Mouse (Mus musculus) kidney, postnatal 0 days (tissue): ENCODE measurements around the gene Eif6. TPM values are rescaled to one million over a fixed set of nuclear protein-coding genes. Genes with fewer than 3 reads are reported as not detected.

Experiments used
- ATAC-seq: fragments of 200-750 bp; cut with Nextera tagmentation; replicated peaks from 2 replicates; pipeline ENCODE4 v1.8.0; 2017; ENCODE audit warnings: low read depth, moderate number of reproducible peaks, moderate TSS enrichment, moderate library complexity; ENCODE audit not compliant: low FRiP score
- DNase-seq: peaks from one replicate; pipeline ENCODE4 v3.0.0-alpha.2; 2016; ENCODE audit warnings: low spot score
- H3K27ac ChIP-seq: fragments of 300-500 bp; sonication (generic); 2 replicates; pipeline ENCODE4 v1.5.1; 2014; ENCODE audit warnings: mild to moderate bottlenecking
- H3K27me3 ChIP-seq: fragments of 300-500 bp; sonication (generic); 2 replicates; pipeline ENCODE4 v1.6.1; 2014; ENCODE audit warnings: low read length, mixed read lengths; ENCODE audit not compliant: insufficient read depth
- H3K36me3 ChIP-seq: fragments of 300-500 bp; sonication (generic); 2 replicates; pipeline ENCODE4 v1.6.1; 2014; ENCODE audit warnings: low read length, mixed read lengths; ENCODE audit not compliant: insufficient read depth
- H3K4me1 ChIP-seq: fragments of 300-500 bp; sonication (generic); replicated peaks from 2 replicates; pipeline ENCODE4 v1.6.1; 2014; ENCODE audit warnings: antibody characterized with exemption, low read length, mixed read lengths; ENCODE audit not compliant: insufficient read depth
- H3K4me2 ChIP-seq: fragments of 300-500 bp; sonication (generic); 2 replicates; pipeline ENCODE4 v1.6.1; 2014; ENCODE audit warnings: mild to moderate bottlenecking, low read length, moderate library complexity, mixed read lengths
- H3K4me3 ChIP-seq: fragments of 300-500 bp; sonication (generic); replicated peaks from 2 replicates; pipeline ENCODE4 v1.5.1; 2014; ENCODE audit warnings: low read depth, low read length
- H3K9ac ChIP-seq: fragments of 300-500 bp; sonication (generic); 2 replicates; pipeline ENCODE4 v1.6.1; 2014; ENCODE audit warnings: low read depth, low read length
- H3K9me3 ChIP-seq: fragments of 300-500 bp; sonication (generic); replicated peaks from 2 replicates; pipeline ENCODE4 v1.6.1; 2016; ENCODE audit warnings: low read length, inconsistent platforms, mixed read lengths
- CTCF ChIP-seq: IDR thresholded peaks from 2 replicates; pipeline ENCODE4 v1.5.1; 2016; ENCODE audit warnings: antibody characterized with exemption, low read depth, mild to moderate bottlenecking, moderate library complexity
- WGBS: fragments of 180-500 bp; shearing (Covaris S2); extraction: QIAGEN DNeasy Blood & Tissue Kit; methylation state at CpG from one replicate; pipeline ENCODE4 v1.1.7; 2014; 5-methylcytosine and 5-hydroxymethylcytosine counted together
- polyA plus RNA-seq: library from polyadenylated mRNA; unstranded; fragments of >200 nt; fragmentation: Nextera tagmentation; extraction: Ambion mirVana; gene quantifications from 2 replicates; pipeline ENCODE4 v1.2.1, GENCODE M21; 2015

The Eif6 gene
- 207 and 220 TPM in 2 replicates for polyA plus RNA-seq

DNA sequence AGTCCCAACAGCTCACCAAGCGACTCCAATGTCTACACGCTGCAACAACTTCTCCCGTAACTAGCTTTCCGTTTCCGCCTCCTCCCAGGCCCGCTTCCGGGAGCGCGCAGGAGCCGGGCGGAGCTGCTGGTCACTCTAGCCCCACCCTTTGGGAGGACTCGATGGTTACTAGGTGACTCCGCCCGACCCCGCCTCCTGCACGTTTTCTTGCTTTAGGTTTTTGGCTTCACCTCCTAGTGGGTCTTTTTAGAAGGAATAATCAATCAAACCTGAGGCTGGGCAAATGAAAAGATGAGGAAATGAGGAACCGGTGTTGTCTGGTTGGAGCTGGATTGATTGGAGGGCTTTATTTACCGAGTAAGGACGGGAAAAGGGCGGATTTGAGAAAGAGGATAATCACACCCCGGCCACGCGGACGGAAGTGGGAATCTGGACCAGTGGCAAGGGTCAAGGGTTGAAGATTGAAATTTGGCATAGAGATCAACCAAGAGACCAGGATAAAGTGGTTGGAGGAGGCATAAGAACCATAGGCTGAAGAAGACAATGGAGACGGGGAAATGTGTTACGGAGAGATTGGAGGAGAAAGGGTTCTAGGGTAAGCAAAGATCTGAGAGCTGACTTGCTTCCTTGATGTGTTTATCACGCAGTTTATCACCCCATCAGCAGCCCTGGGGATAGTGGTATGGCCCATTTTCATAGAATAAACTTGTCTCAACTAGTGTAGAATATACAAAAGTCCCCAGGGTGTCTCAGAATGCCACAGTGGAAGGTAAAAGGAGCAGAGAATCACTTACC, at the start of gene Eif6:
TSS of gene Eif6 (minus strand) at position 296 of the 795 bp plus-strand sequence.
- H3K27me3 ChIP-seq: no peaks in the 10 kb centered on the region
- 2% methylated on average over 27 of the region's 27 CpGs for WGBS
- no peaks in the 10 kb centered on the region for H3K9me3 ChIP-seq
- peak; percentile 98 for DNase-seq
- H3K36me3 ChIP-seq: peaks cover 12% of the 10 kb centered on the region
- H3K27ac ChIP-seq: peak within 1 kb of the TSS; percentile 95
- peak within 1 kb of the TSS; percentile 74 for H3K4me2 ChIP-seq
- no peak for TF ChIP-seq CTCF
- peak within 1 kb of the TSS; percentile 72 for H3K4me3 ChIP-seq
- peak; percentile 93 for ATAC-seq
- peaks cover 6% of the 10 kb centered on the region; the same call in 1 of the 2 replicates for H3K4me1 ChIP-seq
- H3K9ac ChIP-seq: peak within 1 kb of the TSS; percentile 79

- Histone ChIP-seq H3K4me1 (no peaks in the 10 kb centered on the region), H3K27ac (no peak overlapping the region), H3K9ac (no peak overlapping the region), H3K36me3 (0 out of 2 replicates have a peak, but pooled peaks cover 17% of the 10 kb centered on the region), H3K9me3 (no peaks in the 10 kb centered on the region), H3K4me3 (no peak overlapping the region), H3K4me2 (no peak overlapping the region), H3K27me3 (no peaks in the 10 kb centered on the region)
- DNase-seq (no peak), ATAC-seq (no peak)
- TF ChIP-seq CTCF: no peak
- WGBS: 65% methylated on average over 6 of the region's 6 CpGs
These were observed 46.9 kb upstream of the Eif6 start for GRCm38 (mm10) chr2:155873636-155874035.

GRCm38 (mm10) chr2:155872930-155873507, 46.3 kb upstream of the Eif6 start:
- H3K27ac ChIP-seq: no peak overlapping the region
- H3K36me3 ChIP-seq: 0 out of 2 replicates have a peak, but pooled peaks cover 17% of the 10 kb centered on the region
- H3K27me3 ChIP-seq: no peaks in the 10 kb centered on the region
- H3K4me3 ChIP-seq: no peak overlapping the region
- H3K4me2 ChIP-seq: no peak overlapping the region
- TF ChIP-seq CTCF: no peak
- no peaks in the 10 kb centered on the region for H3K4me1 ChIP-seq
- peak; percentile 49 for DNase-seq
- 34% methylated on average over 10 of the region's 10 CpGs for WGBS
- no peak overlapping the region for H3K9ac ChIP-seq
- H3K9me3 ChIP-seq: no peaks in the 10 kb centered on the region
- ATAC-seq: no peak

- H3K9ac ChIP-seq: no peak overlapping the region
- TF ChIP-seq CTCF: no peak
- no peak for ATAC-seq
- H3K4me1 ChIP-seq: no peaks in the 10 kb centered on the region
- no peak overlapping the region for H3K4me3 ChIP-seq
- H3K4me2 ChIP-seq: no peak overlapping the region
- peaks cover 17% of the 10 kb centered on the region; the same call in 1 of the 2 replicates for H3K36me3 ChIP-seq
- H3K27ac ChIP-seq: no peak overlapping the region
- 65% methylated on average over 8 of the region's 8 CpGs for whole genome bisulfite sequencing
- H3K9me3 ChIP-seq: no peaks in the 10 kb centered on the region
- no peaks in the 10 kb centered on the region for H3K27me3 ChIP-seq
- no peak for DNase-seq
These were observed 45.8 kb upstream of the Eif6 start for GRCm38 (mm10) chr2:155872486-155872885.

- no peak for ATAC-seq
- no peak overlapping the region for H3K4me3 ChIP-seq
These were observed 43.0 kb upstream of the Eif6 start for GRCm38 (mm10) chr2:155869772-155870171.

DNA sequence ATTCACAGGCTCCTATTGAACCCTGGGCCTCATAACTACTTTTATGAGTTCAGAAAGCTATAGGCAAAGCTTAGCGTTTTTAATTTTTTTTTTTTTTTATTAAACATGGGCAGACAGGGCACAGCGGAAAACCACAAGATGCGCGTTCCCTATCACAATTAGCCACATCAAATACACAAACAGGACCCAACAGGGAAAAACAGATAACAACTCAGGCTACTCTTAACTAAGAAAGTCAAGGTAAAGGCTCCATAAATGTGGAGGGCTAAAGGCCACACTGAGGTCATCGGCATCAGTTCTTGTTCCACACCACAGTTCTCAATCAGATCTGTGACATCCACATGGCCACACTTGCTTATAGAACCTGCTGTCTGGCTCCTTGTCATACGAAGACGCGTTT, 41.6 kb upstream of the Eif6 start:
- no peak for TF ChIP-seq CTCF
- no peak overlapping the region for H3K27ac ChIP-seq
- 94% methylated on average over 8 of the region's 8 CpGs for WGBS
- H3K27me3 ChIP-seq: no peaks in the 10 kb centered on the region
- no peaks in the 10 kb centered on the region for H3K9me3 ChIP-seq
- no peaks in the 10 kb centered on the region; the same call in 1 of the 2 replicates for H3K4me1 ChIP-seq
- ATAC-seq (no peak), DNase-seq (no peak)
- peaks cover 4% of the 10 kb centered on the region; the same call in 1 of the 2 replicates for H3K36me3 ChIP-seq
- no peak overlapping the region for H3K4me2 ChIP-seq
- no peak overlapping the region for H3K9ac ChIP-seq
- no peak overlapping the region for H3K4me3 ChIP-seq

More at GRCm38 (mm10) chr2:155869772-155870171, 43.0 kb upstream of the Eif6 start:
- Histone ChIP-seq H3K27me3 (no peaks in the 10 kb centered on the region), H3K4me2 (no peak overlapping the region), H3K9ac (no peak overlapping the region), H3K36me3 (peaks cover 4% of the 10 kb centered on the region; the same call in 1 of the 2 replicates), H3K27ac (no peak overlapping the region), H3K4me1 (no peaks in the 10 kb centered on the region), H3K9me3 (no peaks in the 10 kb centered on the region)
- no peak for TF ChIP-seq CTCF
- DNase-seq: no peak
- 64% methylated on average over 5 of the region's 5 CpGs for WGBS
